Mouse (Mus musculus) cortical plate, adult 2 months (tissue): ENCODE results near the gene Eif2ak4.

Source experiments
- CTCF ChIP-seq: fragments of 200-500 bp; IDR thresholded peaks from 2 replicates; pipeline ENCODE4 v1.5.1; 2011; ENCODE audit warnings: mild to moderate bottlenecking, control low read depth, low read length; ENCODE audit not compliant: insufficient read depth; ENCODE audit errors: extremely low read depth
- POLR2A ChIP-seq: fragments of 200-500 bp; IDR thresholded peaks from 2 replicates; pipeline ENCODE4 v1.6.1; 2011; ENCODE audit warnings: mild to moderate bottlenecking, low read length, control low read depth; ENCODE audit not compliant: insufficient read depth; ENCODE audit errors: extremely low read depth

DNA sequence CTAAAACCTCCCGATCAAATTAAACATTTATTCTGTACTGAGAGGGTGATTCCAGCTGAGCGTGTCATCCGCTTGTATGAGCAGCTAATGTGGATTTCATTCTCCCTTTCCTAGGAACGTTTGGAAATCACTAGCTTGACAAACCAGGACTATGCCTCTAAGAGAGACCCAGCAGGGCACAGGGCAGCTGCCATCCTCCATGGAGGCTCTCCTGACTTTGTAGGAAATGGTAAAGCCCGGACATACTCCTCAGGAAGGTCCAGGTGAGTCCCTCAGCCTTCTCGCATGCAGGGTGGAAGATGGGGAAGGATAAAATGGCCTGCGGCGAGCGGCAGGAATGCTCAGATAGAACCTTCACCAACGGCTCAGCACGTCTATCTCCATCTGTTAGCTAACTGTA, 24.4 kb downstream of the Eif2ak4 start:
- TF ChIP-seq POLR2A (no peak), CTCF (no peak)
